Mouse (Mus musculus): Measurements from ENCODE around the gene Olfr1312.

- TF ChIP-seq CTCF (IDR thresholded peaks at IDR 0.05; ENCODE audit: borderline replicate concordance, control insufficient read depth, extremely low read depth, insufficient read depth, low read length, poor library complexity) (no peak), POLR2A (IDR thresholded peaks at IDR 0.05; ENCODE audit: control insufficient read depth, extremely low read depth, insufficient read depth, low read length, poor library complexity) (no peak)
These were observed 35.1 kb downstream of the Olfr1312 start for GRCm38 (mm10) chr2:112014900-112015299.
